Mouse (Mus musculus) ES-Bruce4 (cell line): Measurements from ENCODE around the gene Gm49337.

Experiments used
- CTCF ChIP-seq: IDR thresholded peaks from one replicate; pipeline ENCODE4 v1.8.1; 2011; ENCODE audit warnings: low read depth, low read length
- EP300 ChIP-seq: IDR thresholded peaks from 2 replicates; pipeline ENCODE4 v1.6.1; 2011; ENCODE audit warnings: low read depth, low read length; ENCODE audit not compliant: insufficient read depth
- POLR2A ChIP-seq: IDR thresholded peaks from one replicate; pipeline ENCODE4 v1.8.1; 2011; ENCODE audit warnings: low read length; ENCODE audit not compliant: insufficient read depth

DNA sequence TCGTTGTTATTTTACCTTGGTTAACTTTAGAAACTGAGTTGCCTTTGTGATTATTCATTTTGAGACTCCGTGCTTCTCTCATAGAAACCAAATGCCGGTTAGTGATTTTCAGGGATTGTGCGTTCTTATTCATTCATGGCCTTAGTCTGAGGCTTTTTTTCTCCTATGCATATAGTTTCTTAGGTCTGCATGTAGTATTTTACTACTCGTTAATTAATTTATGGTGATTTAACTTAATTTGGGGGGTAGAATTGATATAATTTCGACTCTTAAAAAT is 49.6 kb downstream of the Gm49337 start:
- no peak for TF ChIP-seq CTCF
- TF ChIP-seq POLR2A = no peak
- no peak for TF ChIP-seq EP300
